Mouse (Mus musculus): ENCODE measurements at regions not wholly inside any gene's neighbourhood (a gene's known extent, or its start where the extent isn't known, plus 50 kb on each side); places are given as distances from the start of the nearest gene placed in this dataset.
A peak's percentile ranks its signal among the peaks of the same experiment; 100 is the strongest.

DNA sequence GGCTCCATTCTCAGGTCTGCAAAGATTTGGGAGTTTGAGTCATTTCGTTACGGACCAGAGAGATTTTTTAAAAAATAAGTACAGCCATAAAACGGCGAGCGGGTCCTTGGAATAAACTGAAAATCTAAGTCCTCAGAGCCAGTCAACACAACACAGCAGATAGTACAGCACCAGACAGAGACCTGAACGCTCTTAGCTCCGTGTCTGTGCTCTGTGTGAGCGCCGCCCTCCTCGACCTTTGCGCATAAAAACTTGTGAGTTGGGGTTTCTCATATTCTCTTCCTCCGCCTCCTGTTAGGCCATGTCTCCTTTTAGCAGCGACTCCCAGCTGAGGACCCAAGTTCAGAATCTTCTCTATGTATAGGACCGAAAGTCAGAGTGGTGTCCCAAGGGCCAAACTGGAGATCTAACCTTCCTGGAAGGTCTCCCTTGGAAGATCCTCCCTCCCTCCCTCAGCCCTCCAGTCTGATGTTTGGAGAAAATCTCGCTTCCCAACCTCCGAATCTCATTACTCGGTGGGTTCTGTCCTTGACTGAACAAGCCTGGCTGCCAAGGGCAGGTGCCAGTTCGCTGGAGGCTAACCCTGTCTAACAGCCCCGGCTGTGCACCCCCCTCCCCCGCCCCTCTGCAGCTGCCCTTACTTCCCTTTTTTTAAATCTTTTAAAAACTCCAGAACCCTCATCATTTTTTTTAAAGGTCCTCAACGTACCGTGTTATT lies 314.0 kb downstream of the Parp8 start:
- H3K9me3 ChIP-seq (ENCODE audit: control insufficient read depth, low read length) = no peaks in the 10 kb centered on the region
- ATAC-seq (replicated peaks; ENCODE audit: low FRiP score, low TSS enrichment, low read depth) = peak; percentile 41; the same call in 1 of the 2 replicates
- peaks cover 57% of the 10 kb centered on the region for H3K27me3 ChIP-seq (replicated peaks; ENCODE audit: control insufficient read depth, insufficient read depth, low read length)
- H3K4me1 ChIP-seq (replicated peaks; ENCODE audit: control insufficient read depth, insufficient read depth, low read length) = 0 out of 2 replicates have a peak, but pooled peaks cover 5% of the 10 kb centered on the region
- peak overlapping the region; percentile 77 for H3K4me2 ChIP-seq (ENCODE audit: low read length)
- no peak overlapping the region for H3K27ac ChIP-seq (ENCODE audit: low read depth)
- no peaks in the 10 kb centered on the region for H3K36me3 ChIP-seq (ENCODE audit: control insufficient read depth, insufficient read depth, low read length)
- H3K4me3 ChIP-seq (ENCODE audit: low read depth, low read length) = peak overlapping the region; percentile 33
- no peak overlapping the region for H3K9ac ChIP-seq (ENCODE audit: low read length)
- peak; percentile 62 for DNase-seq (ENCODE audit: low spot score)
- WGBS = 5% methylated on average over 22 of the region's 22 CpGs

- Histone ChIP-seq H3K9ac (ENCODE audit: low read length) (no peak overlapping the region), H3K9me3 (ENCODE audit: control insufficient read depth, low read length) (no peaks in the 10 kb centered on the region), H3K36me3 (ENCODE audit: control insufficient read depth, insufficient read depth, low read length) (no peaks in the 10 kb centered on the region), H3K4me3 (ENCODE audit: low read depth, low read length) (no peak overlapping the region), H3K4me1 (replicated peaks; ENCODE audit: control insufficient read depth, insufficient read depth, low read length) (0 out of 2 replicates have a peak, but pooled peaks cover 5% of the 10 kb centered on the region), H3K4me2 (ENCODE audit: low read length) (no peak overlapping the region), H3K27me3 (replicated peaks; ENCODE audit: control insufficient read depth, insufficient read depth, low read length) (peaks cover 73% of the 10 kb centered on the region), H3K27ac (ENCODE audit: low read depth) (no peak overlapping the region)
- WGBS = 41% methylated on average over 7 of the region's 7 CpGs
- ATAC-seq (replicated peaks; ENCODE audit: low FRiP score, low TSS enrichment, low read depth) (no peak), DNase-seq (ENCODE audit: low spot score) (no peak)
Observed at GRCm38 (mm10) chr13:116709671-116710070, 315.7 kb downstream of the Parp8 start.

GRCm38 (mm10) chr13:116708846-116709245 lies 316.5 kb downstream of the Parp8 start:
- Histone ChIP-seq H3K4me3 (ENCODE audit: low read depth, low read length) (no peak overlapping the region), H3K27ac (ENCODE audit: low read depth) (no peak overlapping the region), H3K9ac (ENCODE audit: low read length) (no peak overlapping the region), H3K4me1 (replicated peaks; ENCODE audit: control insufficient read depth, insufficient read depth, low read length) (0 out of 2 replicates have a peak, but pooled peaks cover 5% of the 10 kb centered on the region), H3K27me3 (replicated peaks; ENCODE audit: control insufficient read depth, insufficient read depth, low read length) (peaks cover 81% of the 10 kb centered on the region), H3K4me2 (ENCODE audit: low read length) (peak overlapping the region; percentile 21; the same call in 1 of the 2 replicates), H3K36me3 (ENCODE audit: control insufficient read depth, insufficient read depth, low read length) (no peaks in the 10 kb centered on the region), H3K9me3 (ENCODE audit: control insufficient read depth, low read length) (no peaks in the 10 kb centered on the region)
- DNase-seq (ENCODE audit: low spot score) = peak; percentile 70
- ATAC-seq (replicated peaks; ENCODE audit: low FRiP score, low TSS enrichment, low read depth) = no peak
- WGBS = 6% methylated on average over 16 of the region's 16 CpGs

DNA sequence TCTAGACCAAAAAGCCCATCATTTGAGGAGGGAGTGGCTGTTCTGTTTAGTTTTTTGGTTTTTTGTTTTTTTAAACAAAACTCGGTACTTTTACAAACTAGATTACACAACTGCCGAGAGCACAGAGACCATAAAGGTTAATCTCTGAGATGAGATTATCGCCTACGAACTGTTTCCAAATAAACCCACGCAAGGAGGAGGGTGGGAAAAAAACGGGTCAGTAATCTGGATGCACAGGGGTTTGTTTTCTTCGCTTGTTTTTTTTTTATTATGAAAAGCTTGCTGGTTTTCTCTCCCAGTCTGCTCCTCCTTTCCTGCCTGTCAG lies 316.9 kb downstream of the Parp8 start:
- no peak for ATAC-seq (replicated peaks; ENCODE audit: low FRiP score, low TSS enrichment, low read depth)
- no peak overlapping the region for H3K9ac ChIP-seq (ENCODE audit: low read length)

GRCm38 (mm10) chr13:116707621-116708455 lies 317.5 kb downstream of the Parp8 start:
- no peak overlapping the region for H3K4me3 ChIP-seq (ENCODE audit: low read depth, low read length)
- H3K36me3 ChIP-seq (ENCODE audit: control insufficient read depth, insufficient read depth, low read length) = no peaks in the 10 kb centered on the region
- 0 out of 2 replicates have a peak, but pooled peaks cover 5% of the 10 kb centered on the region for H3K4me1 ChIP-seq (replicated peaks; ENCODE audit: control insufficient read depth, insufficient read depth, low read length)
- H3K27me3 ChIP-seq (replicated peaks; ENCODE audit: control insufficient read depth, insufficient read depth, low read length) = peaks cover 89% of the 10 kb centered on the region
- H3K4me2 ChIP-seq (ENCODE audit: low read length) = peak overlapping the region; percentile 18; the same call in 1 of the 2 replicates
- ATAC-seq (replicated peaks; ENCODE audit: low FRiP score, low TSS enrichment, low read depth) (no peak), DNase-seq (ENCODE audit: low spot score) (peak; percentile 69)
- no peak overlapping the region; the same call in 1 of the 2 replicates for H3K27ac ChIP-seq (ENCODE audit: low read depth)
- H3K9me3 ChIP-seq (ENCODE audit: control insufficient read depth, low read length) = no peaks in the 10 kb centered on the region
- H3K9ac ChIP-seq (ENCODE audit: low read length) = no peak overlapping the region
- 10% methylated on average over 20 of the region's 20 CpGs for WGBS

More for the DNA sequence above, 316.9 kb downstream of the Parp8 start:
- no peak overlapping the region; the same call in 1 of the 2 replicates for H3K27ac ChIP-seq (ENCODE audit: low read depth)
- 9% methylated on average over 7 of the region's 7 CpGs for WGBS
- H3K4me1 ChIP-seq (replicated peaks; ENCODE audit: control insufficient read depth, insufficient read depth, low read length) = 0 out of 2 replicates have a peak, but pooled peaks cover 5% of the 10 kb centered on the region
- peaks cover 85% of the 10 kb centered on the region for H3K27me3 ChIP-seq (replicated peaks; ENCODE audit: control insufficient read depth, insufficient read depth, low read length)
- DNase-seq (ENCODE audit: low spot score) = no peak
- no peak overlapping the region for H3K4me3 ChIP-seq (ENCODE audit: low read depth, low read length)
- peak overlapping the region; percentile 21; the same call in 1 of the 2 replicates for H3K4me2 ChIP-seq (ENCODE audit: low read length)
- H3K36me3 ChIP-seq (ENCODE audit: control insufficient read depth, insufficient read depth, low read length) = no peaks in the 10 kb centered on the region
- no peaks in the 10 kb centered on the region for H3K9me3 ChIP-seq (ENCODE audit: control insufficient read depth, low read length)

- no peak overlapping the region for H3K27ac ChIP-seq (ENCODE audit: low read depth)
- 0 out of 2 replicates have a peak, but pooled peaks cover 3% of the 10 kb centered on the region for H3K4me1 ChIP-seq (replicated peaks; ENCODE audit: control insufficient read depth, insufficient read depth, low read length)
- H3K4me3 ChIP-seq (ENCODE audit: low read depth, low read length) = no peak overlapping the region
- peaks cover 85% of the 10 kb centered on the region for H3K27me3 ChIP-seq (replicated peaks; ENCODE audit: control insufficient read depth, insufficient read depth, low read length)
- WGBS = 15% methylated on average over 18 of the region's 18 CpGs
- H3K9me3 ChIP-seq (ENCODE audit: control insufficient read depth, low read length) = no peaks in the 10 kb centered on the region
- H3K4me2 ChIP-seq (ENCODE audit: low read length) = peak overlapping the region; percentile 52
- DNase-seq (ENCODE audit: low spot score) (no peak), ATAC-seq (replicated peaks; ENCODE audit: low FRiP score, low TSS enrichment, low read depth) (no peak)
- H3K9ac ChIP-seq (ENCODE audit: low read length) = no peak overlapping the region
- H3K36me3 ChIP-seq (ENCODE audit: control insufficient read depth, insufficient read depth, low read length) = no peaks in the 10 kb centered on the region
Observed at GRCm38 (mm10) chr13:116706401-116707330, 318.7 kb downstream of the Parp8 start.

DNA sequence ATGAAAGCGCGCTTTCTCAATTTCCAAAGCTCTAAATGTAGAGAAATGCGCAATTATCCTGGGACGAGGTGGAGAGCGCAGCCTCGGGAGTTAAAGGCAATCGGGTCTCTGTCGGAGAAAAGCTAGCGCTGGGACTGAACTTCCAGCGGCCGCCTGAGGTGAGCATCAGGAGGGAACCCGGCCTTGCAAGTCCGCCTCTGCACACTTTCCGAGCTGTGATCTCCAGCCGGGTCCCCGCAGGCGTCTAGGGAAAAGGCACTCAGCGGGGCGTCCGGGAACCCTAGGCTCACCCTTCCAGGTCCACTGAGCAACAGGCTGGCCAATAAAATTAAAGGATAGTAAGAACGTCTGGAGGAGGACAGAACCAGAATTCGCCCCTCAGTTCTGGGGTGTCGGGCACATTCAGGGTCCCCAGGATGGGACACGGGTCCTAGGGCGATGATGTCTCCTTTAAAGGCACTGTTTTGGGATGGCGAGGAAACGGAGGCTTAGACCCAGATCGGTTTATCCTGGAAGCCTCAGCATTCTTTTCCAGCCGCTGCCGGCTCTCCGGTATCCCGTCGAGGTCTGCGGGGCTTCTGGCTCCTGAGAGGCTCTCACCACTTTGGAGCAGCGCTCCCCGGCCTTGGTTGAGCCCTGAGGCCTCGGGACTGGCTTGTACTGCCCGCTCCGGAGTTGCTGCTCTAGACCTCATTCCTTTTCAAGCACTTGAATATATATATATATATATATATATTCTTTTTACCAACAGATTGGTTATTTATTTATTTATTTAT lies 319.5 kb downstream of the Parp8 start:
- H3K36me3 ChIP-seq (ENCODE audit: control insufficient read depth, insufficient read depth, low read length) = no peaks in the 10 kb centered on the region
- H3K4me1 ChIP-seq (replicated peaks; ENCODE audit: control insufficient read depth, insufficient read depth, low read length) = no peaks in the 10 kb centered on the region
- ATAC-seq (replicated peaks; ENCODE audit: low FRiP score, low TSS enrichment, low read depth) (0 out of 2 replicates have a peak, but pooled peaks have one; percentile 30), DNase-seq (ENCODE audit: low spot score) (peak; percentile 79)
- no peaks in the 10 kb centered on the region for H3K9me3 ChIP-seq (ENCODE audit: control insufficient read depth, low read length)
- H3K9ac ChIP-seq (ENCODE audit: low read length) = peak overlapping the region; percentile 29
- H3K4me2 ChIP-seq (ENCODE audit: low read length) = peak overlapping the region; percentile 52
- WGBS = 2% methylated on average over 39 of the region's 39 CpGs
- H3K4me3 ChIP-seq (ENCODE audit: low read depth, low read length) = peak overlapping the region; percentile 34
- peaks cover 76% of the 10 kb centered on the region for H3K27me3 ChIP-seq (replicated peaks; ENCODE audit: control insufficient read depth, insufficient read depth, low read length)
- 0 out of 2 replicates have a peak overlapping the region, but pooled peaks have one; percentile 11 for H3K27ac ChIP-seq (ENCODE audit: low read depth)
